Mouse (Mus musculus) intestine, embryonic 14.5 days (tissue): Measurements from ENCODE around the gene Olfr462. TPM values are rescaled to one million over a fixed set of nuclear protein-coding genes. Genes with fewer than 3 reads are reported as not detected.

Experiments used
- ATAC-seq: fragments of 200-750 bp; cut with Nextera tagmentation; replicated peaks from 2 replicates; pipeline ENCODE4 v1.8.0; 2017; ENCODE audit warnings: low read depth, moderate number of reproducible peaks, moderate TSS enrichment, moderate library complexity; ENCODE audit not compliant: low FRiP score, low TSS enrichment
- DNase-seq: peaks from one replicate; pipeline ENCODE4 v3.0.0-alpha.2; 2018; ENCODE audit warnings: low spot score
- H3K27ac ChIP-seq: fragments of 300-500 bp; sonication (generic); 2 replicates; pipeline ENCODE4 v1.5.1; 2014; ENCODE audit warnings: low read depth, mild to moderate bottlenecking, control low read depth
- H3K27me3 ChIP-seq: fragments of 300-500 bp; sonication (generic); replicated peaks from 2 replicates; pipeline ENCODE4 v1.6.1; 2014; ENCODE audit warnings: low read length, control low read depth; ENCODE audit not compliant: control insufficient read depth, insufficient read depth
- H3K36me3 ChIP-seq: fragments of 300-500 bp; sonication (generic); 2 replicates; pipeline ENCODE4 v1.6.1; 2014; ENCODE audit warnings: low read length, control low read depth; ENCODE audit not compliant: control insufficient read depth, insufficient read depth
- H3K4me1 ChIP-seq: fragments of 300-500 bp; sonication (generic); replicated peaks from 2 replicates; pipeline ENCODE4 v1.6.1; 2014; ENCODE audit warnings: low read length, control low read depth, mixed read lengths; ENCODE audit not compliant: control insufficient read depth, insufficient read depth
- H3K4me2 ChIP-seq: fragments of 300-500 bp; sonication (generic); 2 replicates; pipeline ENCODE4 v1.6.1; 2014; ENCODE audit warnings: low read length
- H3K4me3 ChIP-seq: fragments of 300-500 bp; sonication (generic); 2 replicates; pipeline ENCODE4 v1.5.1; 2014; ENCODE audit warnings: low read depth, low read length, control low read depth, mixed read lengths
- H3K9ac ChIP-seq: fragments of 300-500 bp; sonication (generic); 2 replicates; pipeline ENCODE4 v1.6.1; 2014; ENCODE audit warnings: mild to moderate bottlenecking, low read length
- H3K9me3 ChIP-seq: fragments of 300-500 bp; sonication (generic); 2 replicates; pipeline ENCODE4 v1.6.1; 2016; ENCODE audit warnings: low read length, control low read depth; ENCODE audit not compliant: control insufficient read depth
- WGBS: fragments of 180-500 bp; shearing (Covaris S2); extraction: QIAGEN DNeasy Blood & Tissue Kit; methylation state at CpG from one replicate; pipeline ENCODE4 v1.1.7; 2014; 5-methylcytosine and 5-hydroxymethylcytosine counted together
- polyA plus RNA-seq: library from polyadenylated mRNA; unstranded; fragments of >200 nt; fragmentation: Nextera tagmentation; extraction: Ambion mirVana; gene quantifications from 2 replicates; pipeline ENCODE4 v1.2.1, GENCODE M21; 2014

Olfr462 gene
- polyA plus RNA-seq, 1 experiment from 2014 or later: not detected

- Histone ChIP-seq H3K9me3 (no peaks in the 10 kb centered on the region), H3K9ac (no peak overlapping the region), H3K27ac (no peak overlapping the region), H3K36me3 (peaks cover 52% of the 10 kb centered on the region), H3K4me3 (no peak overlapping the region), H3K4me1 (no peaks in the 10 kb centered on the region), H3K27me3 (no peaks in the 10 kb centered on the region), H3K4me2 (no peak overlapping the region)
- WGBS: 82% methylated on average over 9 of the region's 9 CpGs
- ATAC-seq (no peak), DNase-seq (no peak)
Observed at GRCm38 (mm10) chr11:87860426-87860825, 31.6 kb downstream of the Olfr462 start.

GRCm38 (mm10) chr11:87859273-87859672 lies 32.8 kb downstream of the Olfr462 start:
- H3K27ac ChIP-seq: no peak overlapping the region
- ATAC-seq (no peak), DNase-seq (no peak)
- no peak overlapping the region for H3K4me2 ChIP-seq
- no peaks in the 10 kb centered on the region for H3K4me1 ChIP-seq
- no peaks in the 10 kb centered on the region for H3K9me3 ChIP-seq
- H3K36me3 ChIP-seq: peaks cover 53% of the 10 kb centered on the region
- WGBS: 86% methylated on average over 11 of the region's 11 CpGs
- H3K9ac ChIP-seq: no peak overlapping the region
- no peaks in the 10 kb centered on the region for H3K27me3 ChIP-seq
- H3K4me3 ChIP-seq: no peak overlapping the region

DNA sequence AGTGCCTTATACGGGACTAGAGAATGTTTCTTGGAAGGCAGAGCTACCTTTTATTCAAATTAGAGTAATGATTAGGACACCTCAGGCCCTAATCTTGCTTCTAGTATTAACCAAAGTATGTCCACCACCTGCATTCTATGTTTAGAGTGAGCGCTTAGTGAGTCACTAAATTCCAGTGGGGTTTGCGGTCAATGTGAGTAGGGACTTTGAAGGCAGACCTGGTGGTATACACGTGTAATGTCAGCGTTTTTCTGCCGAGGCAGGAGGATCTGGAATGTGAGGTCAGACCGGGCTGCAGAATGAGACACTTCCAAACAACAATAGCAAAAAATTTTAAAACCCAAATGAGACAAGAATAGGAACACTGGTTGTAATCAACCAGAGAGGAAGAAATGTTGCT lies 37.5 kb downstream of the Olfr462 start:
- Histone ChIP-seq H3K4me2 (no peak overlapping the region), H3K4me3 (no peak overlapping the region), H3K9ac (no peak overlapping the region), H3K36me3 (peaks cover 30% of the 10 kb centered on the region), H3K27ac (no peak overlapping the region), H3K4me1 (0 out of 2 replicates have a peak, but pooled peaks cover 3% of the 10 kb centered on the region), H3K9me3 (no peaks in the 10 kb centered on the region), H3K27me3 (no peaks in the 10 kb centered on the region)
- WGBS: 88% methylated on average over 7 of the region's 7 CpGs
- DNase-seq (no peak), ATAC-seq (no peak)

- WGBS: 31% methylated on average over 8 of the region's 8 CpGs
- H3K9ac ChIP-seq: peak overlapping the region; percentile 54
- peak overlapping the region; percentile 67 for H3K4me2 ChIP-seq
- ATAC-seq (peak; percentile 47; the same call in 1 of the 2 replicates), DNase-seq (no peak)
- no peaks in the 10 kb centered on the region for H3K27me3 ChIP-seq
- no peaks in the 10 kb centered on the region for H3K9me3 ChIP-seq
- H3K4me1 ChIP-seq: 0 out of 2 replicates have a peak, but pooled peaks cover 3% of the 10 kb centered on the region
- peak overlapping the region; percentile 35; the same call in 1 of the 2 replicates for H3K27ac ChIP-seq
- H3K36me3 ChIP-seq: peaks cover 26% of the 10 kb centered on the region
- H3K4me3 ChIP-seq: peak overlapping the region; percentile 48
Observed at GRCm38 (mm10) chr11:87853597-87853954, 38.5 kb downstream of the Olfr462 start.

DNA sequence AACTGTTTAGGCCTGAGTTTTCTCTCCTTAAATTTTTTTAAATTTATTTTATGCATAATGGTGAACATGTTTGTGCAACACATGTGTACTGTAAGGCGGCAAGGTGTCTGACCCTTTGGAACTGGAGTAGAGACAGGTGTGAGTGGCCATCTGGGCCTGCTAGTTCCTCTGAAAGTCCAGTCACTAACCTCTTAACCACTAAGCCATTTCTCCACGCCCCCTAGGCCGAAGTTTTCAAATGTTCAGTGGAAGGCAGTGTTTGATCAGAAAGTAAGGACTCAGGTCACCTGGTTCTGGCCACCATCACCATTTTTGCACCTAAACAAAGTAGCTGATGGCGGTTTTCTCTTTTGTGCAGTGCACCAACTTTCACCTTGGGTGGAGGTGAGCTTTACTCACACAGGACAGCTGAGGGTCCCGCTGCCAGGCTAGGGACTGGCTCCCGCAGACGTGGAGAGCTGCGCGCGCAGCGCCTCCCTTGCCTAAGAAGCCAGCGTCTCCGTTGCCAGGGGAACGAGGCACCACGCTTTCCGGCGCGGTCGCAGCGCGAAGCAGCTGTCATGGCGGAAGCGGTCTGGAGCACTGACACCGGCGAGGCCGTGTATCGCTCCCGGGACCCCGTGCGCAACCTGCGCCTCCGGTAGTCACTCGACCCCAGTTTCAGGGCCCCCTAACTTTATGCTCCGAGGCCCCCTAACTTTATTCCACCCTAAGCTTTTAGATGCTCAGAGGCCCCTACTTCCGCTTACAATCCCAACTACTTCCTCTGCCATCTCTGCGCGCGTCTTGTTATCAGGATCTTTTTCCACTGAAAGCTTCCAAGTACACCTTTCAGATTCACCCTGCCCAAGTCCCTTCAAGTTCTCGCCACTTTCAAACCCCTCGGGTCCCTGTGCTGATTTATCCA lies 39.1 kb downstream of the Olfr462 start, which contains the start of gene Mks1:
Gene Mks1 (plus strand): TSS at position 526 of the 907 bp plus-strand sequence.
- peak; percentile 95 for ATAC-seq
- Histone ChIP-seq H3K4me2 (peak within 1 kb of the TSS; percentile 67), H3K9ac (peak within 1 kb of the TSS; percentile 54), H3K4me1 (0 out of 2 replicates have a peak, but pooled peaks cover 3% of the 10 kb centered on the region), H3K27me3 (no peaks in the 10 kb centered on the region), H3K27ac (peak within 1 kb of the TSS; percentile 35; the same call in 1 of the 2 replicates), H3K36me3 (peaks cover 20% of the 10 kb centered on the region), H3K9me3 (no peaks in the 10 kb centered on the region), H3K4me3 (peak within 1 kb of the TSS; percentile 48)
- DNase-seq: peak; percentile 95
- 4% methylated on average over 40 of the region's 40 CpGs for WGBS

- Histone ChIP-seq H3K9me3 (no peaks in the 10 kb centered on the region), H3K9ac (no peak overlapping the region), H3K4me3 (no peak overlapping the region), H3K27ac (no peak overlapping the region), H3K27me3 (no peaks in the 10 kb centered on the region), H3K36me3 (no peaks in the 10 kb centered on the region), H3K4me2 (no peak overlapping the region), H3K4me1 (no peaks in the 10 kb centered on the region)
- ATAC-seq (peak; percentile 17; the same call in 1 of the 2 replicates), DNase-seq (no peak)
- 68% methylated on average over 6 of the region's 6 CpGs for WGBS
Observed at GRCm38 (mm10) chr11:87847884-87848283, 44.2 kb downstream of the Olfr462 start.

DNA sequence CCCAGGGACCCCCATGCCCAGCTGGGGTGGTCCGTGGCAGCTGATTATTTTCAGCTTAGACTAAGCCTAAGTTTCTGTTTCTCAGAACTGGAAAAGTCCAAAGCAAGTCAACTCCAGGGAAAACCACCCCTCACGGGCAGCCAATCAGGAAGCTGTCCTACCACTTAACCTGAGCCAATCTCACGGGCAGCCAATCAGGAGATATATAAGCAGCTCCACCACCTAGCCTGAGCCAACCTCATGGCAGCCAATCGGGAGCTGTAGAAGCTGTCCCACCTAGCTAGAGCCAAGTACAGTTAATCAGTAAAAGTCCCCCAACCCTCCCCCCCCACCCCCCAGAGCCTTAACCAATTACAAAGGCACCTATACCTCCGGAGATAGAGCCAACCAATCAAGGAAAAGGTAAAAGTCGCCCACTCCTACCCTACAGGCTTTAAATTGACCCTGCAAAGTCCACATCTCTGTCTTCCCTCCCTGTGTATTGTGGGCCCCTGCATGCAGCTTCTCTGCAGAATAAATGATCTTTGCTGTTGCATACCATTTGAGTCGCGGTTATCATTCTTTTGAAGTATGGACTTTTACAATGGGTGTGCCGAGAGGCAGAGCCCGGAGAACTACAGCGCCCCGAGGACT lies 45.0 kb downstream of the Olfr462 start:
- Histone ChIP-seq H3K36me3 (no peaks in the 10 kb centered on the region), H3K9me3 (no peaks in the 10 kb centered on the region), H3K4me3 (no peak overlapping the region), H3K4me2 (no peak overlapping the region), H3K4me1 (no peaks in the 10 kb centered on the region), H3K27me3 (no peaks in the 10 kb centered on the region), H3K9ac (no peak overlapping the region), H3K27ac (no peak overlapping the region)
- peak; percentile 88 for ATAC-seq
- WGBS: 73% methylated on average over 12 of the region's 12 CpGs
- DNase-seq: no peak

- ATAC-seq (no peak), DNase-seq (no peak)
- WGBS: 76% methylated on average over 3 of the region's 3 CpGs
- Histone ChIP-seq H3K4me3 (no peak overlapping the region), H3K4me2 (no peak overlapping the region), H3K27me3 (no peaks in the 10 kb centered on the region), H3K4me1 (no peaks in the 10 kb centered on the region), H3K36me3 (no peaks in the 10 kb centered on the region), H3K9me3 (no peaks in the 10 kb centered on the region), H3K27ac (no peak overlapping the region), H3K9ac (no peak overlapping the region)
Observed at GRCm38 (mm10) chr11:87841436-87841835, 50.6 kb downstream of the Olfr462 start.
